Mouse (Mus musculus) yolk sac, embryonic 10.5 days (tissue): ENCODE measurements at regions not wholly inside any gene's neighbourhood (a gene's known extent, or its start where the extent isn't known, plus 50 kb on each side); places are given as distances from the start of the nearest gene placed in this dataset.

ENCODE experiments used
- DNase-seq: peaks from one replicate; pipeline ENCODE4 v3.0.0-alpha.2; 2017; ENCODE audit warnings: low spot score

GRCm38 (mm10) chr15:11572063-11572462, 172.6 kb upstream of the Tars start:
- DNase-seq = no peak

- DNase-seq = peak; percentile 7
Observed at GRCm38 (mm10) chr15:11565503-11566031, 166.1 kb upstream of the Tars start.

GRCm38 (mm10) chr15:11552568-11552967, 153.1 kb upstream of the Tars start:
- no peak for DNase-seq

GRCm38 (mm10) chr15:11552110-11552509, 152.6 kb upstream of the Tars start:
- no peak for DNase-seq

GRCm38 (mm10) chr15:11539485-11539884, 140.0 kb upstream of the Tars start:
- DNase-seq = no peak

- no peak for DNase-seq
Observed at GRCm38 (mm10) chr15:11536076-11536620, 136.7 kb upstream of the Tars start.

GRCm38 (mm10) chr15:11534404-11535251, 135.2 kb upstream of the Tars start:
- DNase-seq = no peak

GRCm38 (mm10) chr15:11533616-11534015, 134.2 kb upstream of the Tars start:
- DNase-seq = no peak

- DNase-seq = no peak
Observed at GRCm38 (mm10) chr15:11533002-11533610, 133.6 kb upstream of the Tars start.

- DNase-seq = no peak
Observed at GRCm38 (mm10) chr15:11532536-11532935, 133.1 kb upstream of the Tars start.

- DNase-seq = no peak
Observed at GRCm38 (mm10) chr15:11529819-11530810, 130.7 kb upstream of the Tars start.

GRCm38 (mm10) chr15:11524337-11525106, 125.1 kb upstream of the Tars start:
- DNase-seq = no peak

GRCm38 (mm10) chr15:11518565-11518964, 119.1 kb upstream of the Tars start:
- no peak for DNase-seq

GRCm38 (mm10) chr15:11517892-11518291, 118.4 kb upstream of the Tars start:
- no peak for DNase-seq

- no peak for DNase-seq
Observed at GRCm38 (mm10) chr15:11505076-11505639, 105.7 kb upstream of the Tars start.

- no peak for DNase-seq
Observed at GRCm38 (mm10) chr15:11496436-11496835, 97.0 kb upstream of the Tars start.

GRCm38 (mm10) chr15:11489116-11489515, 89.7 kb upstream of the Tars start:
- DNase-seq = no peak

GRCm38 (mm10) chr15:11487268-11487783, 87.9 kb upstream of the Tars start:
- no peak for DNase-seq

- DNase-seq = no peak
Observed at GRCm38 (mm10) chr15:11483916-11484315, 84.5 kb upstream of the Tars start.
